Mouse (Mus musculus) thymus, adult 2 months (tissue): Measurements from ENCODE around the gene Galnt13. TPM values are rescaled to one million over a fixed set of nuclear protein-coding genes. Genes with fewer than 3 reads are reported as not detected.

Experiments used
- DNase-seq: peaks from one replicate; pipeline ENCODE4 v3.0.0; 2021
- H3K27ac ChIP-seq: fragments of 200-500 bp; 2 replicates; pipeline ENCODE4 v1.5.1; 2012; ENCODE audit warnings: low read length, control low read depth; ENCODE audit not compliant: control insufficient read depth, insufficient read depth
- H3K27me3 ChIP-seq: fragments of 200-500 bp; 2 replicates; pipeline ENCODE4 v1.6.1; 2012; ENCODE audit warnings: mild to moderate bottlenecking, low read length, moderate library complexity, mixed read lengths; ENCODE audit not compliant: control insufficient read depth, insufficient read depth
- H3K36me3 ChIP-seq: fragments of 200-500 bp; 2 replicates; pipeline ENCODE4 v1.6.1; 2012; ENCODE audit warnings: mild to moderate bottlenecking, low read length, moderate library complexity; ENCODE audit not compliant: control insufficient read depth, insufficient read depth
- H3K4me1 ChIP-seq: fragments of 200-500 bp; replicated peaks from 2 replicates; pipeline ENCODE4 v1.6.1; 2012; ENCODE audit warnings: low read length; ENCODE audit not compliant: control insufficient read depth, insufficient read depth
- H3K4me3 ChIP-seq: fragments of 200-500 bp; 2 replicates; pipeline ENCODE4 v1.5.1; 2012; ENCODE audit warnings: mild to moderate bottlenecking, low read length, control low read depth, moderate library complexity; ENCODE audit not compliant: control insufficient read depth, insufficient read depth
- CTCF ChIP-seq: fragments of 200-500 bp; IDR thresholded peaks from 2 replicates; pipeline ENCODE4 v1.5.1; 2012; ENCODE audit warnings: mild to moderate bottlenecking, control low read depth, low read length, moderate library complexity, borderline replicate concordance; ENCODE audit not compliant: control insufficient read depth, poor library complexity, insufficient read depth; ENCODE audit errors: extremely low read depth
- POLR2A ChIP-seq: fragments of 200-500 bp; IDR thresholded peaks from 2 replicates; pipeline ENCODE4 v1.6.1; 2012; ENCODE audit warnings: mild to moderate bottlenecking, low read length, control low read depth, moderate library complexity; ENCODE audit not compliant: control insufficient read depth, poor library complexity, insufficient read depth; ENCODE audit errors: extremely low read depth
- WGBS: fragments of 180-500 bp; shearing (Covaris S2); methylation state at CpG from one replicate; pipeline ENCODE4 v1.1.7; 2018; 5-methylcytosine and 5-hydroxymethylcytosine counted together
- polyA plus RNA-seq: library from polyadenylated mRNA; depleted of rRNA; stranded (reverse); fragments of >200 nt; gene quantifications from 2 replicates; pipeline ENCODE4 v1.2.3, GENCODE M21; 2012

The Galnt13 gene
- polyA plus RNA-seq, 1 experiment = not detected

- WGBS = 81% methylated on average over 5 of the region's 5 CpGs
- H3K4me1 ChIP-seq = no peaks in the 10 kb centered on the region
- TF ChIP-seq CTCF = no peak
- no peak for TF ChIP-seq POLR2A
Observed at GRCm38 (mm10) chr2:54483426-54483825, 47.3 kb downstream of the Galnt13 start.

GRCm38 (mm10) chr2:54522989-54523388, 86.9 kb downstream of the Galnt13 start:
- no peak for DNase-seq
- Histone ChIP-seq H3K4me3 (no peak overlapping the region), H3K27me3 (no peaks in the 10 kb centered on the region), H3K27ac (no peak overlapping the region), H3K36me3 (no peaks in the 10 kb centered on the region), H3K4me1 (no peaks in the 10 kb centered on the region)
- TF ChIP-seq POLR2A (no peak), CTCF (no peak)
- WGBS = 91% methylated on average over 3 of the region's 3 CpGs

More at GRCm38 (mm10) chr2:54483426-54483825, 47.3 kb downstream of the Galnt13 start:
- Histone ChIP-seq H3K27me3 (no peaks in the 10 kb centered on the region), H3K4me3 (no peak overlapping the region), H3K27ac (no peak overlapping the region), H3K36me3 (no peaks in the 10 kb centered on the region)
- no peak for DNase-seq

GRCm38 (mm10) chr2:54527073-54527472, 91.0 kb downstream of the Galnt13 start:
- H3K27me3 ChIP-seq = no peaks in the 10 kb centered on the region
- WGBS = 69% methylated on average over 3 of the region's 3 CpGs
- H3K36me3 ChIP-seq = no peaks in the 10 kb centered on the region
- no peaks in the 10 kb centered on the region for H3K4me1 ChIP-seq
- no peak overlapping the region for H3K4me3 ChIP-seq
- no peak overlapping the region for H3K27ac ChIP-seq
- no peak for TF ChIP-seq POLR2A
- no peak for TF ChIP-seq CTCF
- no peak for DNase-seq

DNA sequence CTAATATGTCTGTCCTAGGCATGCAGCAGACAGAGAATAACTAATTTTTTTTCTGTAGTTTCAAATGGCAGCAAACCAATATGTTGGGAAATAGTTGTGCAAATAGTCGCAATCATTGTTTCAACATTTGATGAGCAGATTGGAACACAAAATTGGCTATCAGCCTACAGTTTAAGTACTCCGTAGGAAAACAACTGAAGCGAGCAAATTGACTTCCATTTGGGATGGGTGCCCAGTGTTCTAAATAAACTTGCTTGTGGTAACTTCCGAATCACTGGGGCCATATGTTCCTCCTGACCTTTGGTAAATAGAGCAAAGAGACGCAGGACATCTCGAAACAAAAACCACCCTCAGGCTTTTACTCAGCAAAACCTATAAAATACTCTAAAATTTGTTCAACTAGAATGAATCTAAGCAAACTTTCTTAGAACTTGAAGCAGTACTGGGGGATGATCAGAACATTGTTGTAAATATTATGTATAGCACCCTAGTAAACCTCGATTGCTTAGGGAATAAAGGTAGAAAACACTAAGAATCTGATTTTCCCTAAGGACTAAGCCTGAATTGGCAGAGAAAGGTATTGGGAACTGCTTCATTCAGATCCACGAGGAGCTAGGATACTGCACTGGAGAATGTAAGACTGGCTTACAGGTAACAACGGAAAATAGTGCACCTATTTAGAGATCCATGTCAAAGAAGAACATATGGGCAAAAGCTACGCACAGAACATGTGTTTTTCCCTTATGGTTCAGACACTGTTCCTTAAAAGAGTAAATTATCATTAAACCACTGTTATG, 122.4 kb downstream of the Galnt13 start:
- no peak for DNase-seq
- Histone ChIP-seq H3K27me3 (no peaks in the 10 kb centered on the region), H3K36me3 (no peaks in the 10 kb centered on the region), H3K4me1 (no peaks in the 10 kb centered on the region), H3K4me3 (no peak overlapping the region), H3K27ac (no peak overlapping the region)
- 90% methylated on average over 10 of the region's 10 CpGs for WGBS
- TF ChIP-seq POLR2A (no peak), CTCF (no peak)

GRCm38 (mm10) chr2:54565068-54565467, 129.0 kb downstream of the Galnt13 start:
- Histone ChIP-seq H3K4me1 (no peaks in the 10 kb centered on the region), H3K36me3 (no peaks in the 10 kb centered on the region), H3K27ac (no peak overlapping the region), H3K4me3 (no peak overlapping the region), H3K27me3 (no peaks in the 10 kb centered on the region)
- WGBS = 89% methylated on average over 3 of the region's 3 CpGs
- no peak for TF ChIP-seq POLR2A
- no peak for TF ChIP-seq CTCF
- no peak for DNase-seq

GRCm38 (mm10) chr2:54567186-54567585, 131.1 kb downstream of the Galnt13 start:
- no peak for DNase-seq
- no peak overlapping the region for H3K27ac ChIP-seq
- H3K4me3 ChIP-seq = no peak overlapping the region
- TF ChIP-seq POLR2A = no peak
- TF ChIP-seq CTCF = no peak
- no peaks in the 10 kb centered on the region for H3K4me1 ChIP-seq
- 68% methylated on average over 2 of the region's 2 CpGs for WGBS
- no peaks in the 10 kb centered on the region for H3K27me3 ChIP-seq
- H3K36me3 ChIP-seq = no peaks in the 10 kb centered on the region
